Mouse (Mus musculus): ENCODE measurements around the gene Zfp106.
A peak's percentile ranks its signal among the peaks of the same experiment; 100 is the strongest.

The Zfp106 gene

DNA sequence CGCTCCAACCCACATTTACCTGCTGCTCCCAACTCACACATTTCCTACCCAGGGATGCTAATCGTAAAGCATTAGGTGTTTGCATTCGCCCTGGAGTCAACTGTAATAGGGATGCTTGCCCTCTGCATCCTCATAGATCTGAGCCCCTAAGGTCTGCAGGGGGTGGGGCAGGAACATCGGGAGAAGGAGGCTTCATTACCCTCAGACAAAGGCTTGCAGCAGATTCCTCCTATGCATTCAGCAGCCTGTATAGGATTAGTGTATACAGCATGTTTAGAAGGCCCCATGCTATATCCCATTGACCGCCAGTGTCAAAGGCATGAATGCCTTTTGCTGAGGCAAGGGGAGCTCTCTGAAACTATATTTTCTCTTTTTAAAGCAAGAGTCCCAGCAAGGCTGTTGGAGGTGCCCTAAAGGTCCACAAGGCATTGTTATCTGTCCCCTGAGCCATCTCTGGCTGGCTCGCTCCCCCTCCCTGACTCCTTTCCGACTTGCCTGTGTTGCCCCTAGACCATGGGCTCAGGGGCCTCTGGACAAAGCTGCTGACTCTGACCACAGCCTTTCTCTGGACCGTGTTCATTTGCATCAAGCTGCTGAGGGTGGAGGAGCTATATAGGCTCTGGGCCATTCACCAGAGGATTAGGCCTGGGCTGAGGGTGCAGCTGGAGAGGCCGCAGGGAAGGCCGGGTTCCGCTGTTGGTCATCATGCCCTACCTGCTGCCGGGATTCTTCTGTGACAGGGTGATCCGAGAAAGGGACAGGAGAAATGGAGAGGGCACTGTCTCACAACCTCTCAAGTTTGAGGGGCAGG is 87.2 kb downstream of the Zfp106 start:
- DNase-seq (ENCODE audit: low spot score) = no peak

DNA sequence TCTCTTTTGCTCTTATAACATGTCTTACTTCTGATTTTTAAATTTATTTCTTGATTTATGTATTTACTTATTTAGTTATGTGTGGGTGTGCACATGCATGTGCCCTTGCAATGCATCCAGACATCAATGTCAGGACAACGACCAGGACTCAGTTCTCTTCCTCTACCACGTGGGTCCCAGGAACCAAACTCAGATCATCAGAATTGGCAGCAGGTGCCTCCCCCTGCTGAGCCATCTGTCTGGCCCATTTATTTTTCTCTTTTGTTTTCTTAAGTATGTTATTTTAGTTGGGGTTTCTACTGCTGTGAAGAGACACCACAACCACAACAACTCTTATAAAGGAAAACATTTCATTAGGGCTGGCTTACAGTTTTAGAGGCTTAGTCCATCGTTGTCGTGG is 92.8 kb downstream of the Zfp106 start:
- DNase-seq (ENCODE audit: low spot score) = no peak

- DNase-seq (ENCODE audit: low spot score) = no peak
Measured at GRCm38 (mm10) chr2:120469715-120470114, 93.9 kb downstream of the Zfp106 start.

DNA sequence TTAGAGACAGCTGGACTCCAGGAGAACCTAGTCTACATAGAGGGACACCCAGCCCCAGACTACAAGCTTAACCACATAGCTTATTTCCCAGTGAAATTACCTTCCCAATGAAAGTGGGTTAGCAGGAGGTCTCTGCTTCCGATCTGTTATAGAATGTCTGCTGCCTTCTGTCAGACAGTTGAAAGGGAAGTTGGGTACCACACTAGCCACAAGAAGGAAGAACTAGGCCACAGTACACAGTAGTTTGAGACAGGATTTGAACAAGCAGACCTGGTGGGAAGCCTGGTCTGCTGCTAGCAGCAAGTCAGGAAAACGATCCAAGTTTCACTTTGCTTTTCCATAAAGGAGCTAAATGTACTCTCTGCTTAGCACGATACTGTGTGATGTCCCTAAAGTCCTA is 94.4 kb downstream of the Zfp106 start:
- no peak for DNase-seq (ENCODE audit: low spot score)

- no peak for DNase-seq (ENCODE audit: low spot score)
Measured at GRCm38 (mm10) chr2:120468011-120468410, 95.6 kb downstream of the Zfp106 start.

GRCm38 (mm10) chr2:120465397-120465785 is 98.3 kb downstream of the Zfp106 start:
- no peak for DNase-seq (ENCODE audit: low spot score)

DNA sequence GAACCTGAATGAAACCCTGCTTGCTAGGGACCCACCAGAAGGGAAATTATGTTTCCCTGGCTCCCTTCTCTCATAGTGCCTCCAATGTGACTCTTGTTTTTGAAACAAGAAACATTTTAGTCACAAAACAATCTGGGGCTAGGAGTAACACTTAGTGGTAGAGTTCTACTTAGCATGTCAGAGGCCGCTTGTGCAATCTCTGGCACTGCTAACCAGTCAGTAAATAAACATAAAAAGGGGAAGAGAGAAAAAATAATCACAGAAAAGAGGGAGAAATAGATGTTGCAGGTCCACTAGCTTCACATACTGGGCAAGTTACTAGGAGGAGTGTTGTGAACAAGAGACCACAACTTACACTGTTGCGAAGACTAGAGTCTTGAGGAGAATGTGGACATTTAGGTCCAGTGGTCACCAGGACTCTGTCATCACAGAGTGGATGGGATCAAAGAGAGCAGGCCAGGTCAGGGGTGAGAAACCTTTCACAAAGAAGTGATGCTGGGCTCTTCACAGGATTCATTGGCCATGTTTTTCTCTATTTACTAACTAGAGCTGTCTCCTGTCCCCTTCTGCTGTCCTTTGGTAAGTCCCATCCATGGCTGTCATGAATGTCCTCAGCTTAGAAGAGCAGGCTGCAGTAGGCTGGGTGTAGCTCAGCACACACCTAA is 98.8 kb downstream of the Zfp106 start:
- peak; percentile 12 for DNase-seq (ENCODE audit: low spot score)

DNA sequence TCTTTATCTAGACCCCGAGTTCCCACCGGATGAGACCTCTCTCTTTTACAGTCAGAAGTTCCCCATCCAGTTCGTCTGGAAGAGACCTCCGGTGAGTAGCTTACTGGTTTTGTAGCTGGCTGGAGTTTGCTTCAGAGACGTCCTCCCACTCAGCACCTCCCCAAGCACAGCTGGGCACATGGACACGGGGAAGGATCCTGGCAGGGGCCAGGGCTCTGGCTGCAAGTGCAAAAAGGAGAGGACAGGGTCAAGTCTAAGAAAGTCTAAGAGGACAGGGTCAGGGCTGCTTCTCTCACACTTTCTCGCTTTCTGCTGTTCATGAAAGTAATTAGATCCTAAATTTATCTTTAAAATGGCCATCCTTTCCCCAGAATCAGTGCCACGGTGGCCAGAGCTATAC is 99.6 kb downstream of the Zfp106 start:
- DNase-seq (ENCODE audit: low spot score) = peak; percentile 9

- DNase-seq (ENCODE audit: low spot score) = no peak
Measured at GRCm38 (mm10) chr2:120463328-120463727, 100.3 kb downstream of the Zfp106 start.

DNA sequence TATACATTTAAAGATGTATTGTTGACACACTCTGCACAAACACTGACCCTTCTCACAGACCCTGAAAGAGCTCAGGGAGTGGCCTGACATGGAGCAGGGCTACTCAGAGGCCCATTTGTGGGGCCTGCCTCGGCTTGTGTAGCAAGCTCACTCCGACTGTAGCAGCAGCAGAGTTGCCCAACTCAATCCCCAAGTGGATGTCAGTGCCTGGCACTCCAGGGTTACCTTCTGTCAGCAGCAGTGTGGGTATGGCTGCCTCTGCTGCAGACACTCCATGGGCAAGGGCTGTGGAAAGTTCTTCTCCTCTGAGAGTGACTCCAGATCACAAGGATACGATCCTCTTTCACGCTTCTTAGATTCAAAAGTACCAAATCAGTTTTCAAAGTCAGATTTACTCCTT is 103.4 kb downstream of the Zfp106 start:
- no peak for DNase-seq (ENCODE audit: low spot score)

Measured in lung, postnatal 25 days (tissue).